Mouse (Mus musculus) erythroblast, adult 5-6 weeks (primary cell): Measurements from ENCODE around the gene Pax8. TPM values are rescaled to one million over a fixed set of nuclear protein-coding genes. Genes with fewer than 3 reads are reported as not detected.

Source experiments
- ATAC-seq: replicated peaks from 2 replicates; pipeline ENCODE4 v1.8.0; 2016; ENCODE audit warnings: moderate number of reproducible peaks, mild to moderate bottlenecking, moderate TSS enrichment, inconsistent platforms; ENCODE audit not compliant: poor library complexity, low FRiP score, severe bottlenecking
- total RNA-seq, 2 experiments: library from RNA; stranded (forward) in 1 of 2; stranded (reverse) in 1 of 2; fragments of 150-400 nt in 1 of 2; fragments of 200-764, 138-1000 nt in 1 of 2; gene quantifications; 2 replicates each; pipeline versions ENCODE4 v1.2.3 to v1.2.4; 2015 to 2017; ENCODE audit warnings: low replicate concordance in 2 of 2

Pax8 gene
- total RNA-seq, 2 experiments from 2014 or later, result 1.1 to 2.1 TPM

GRCm38 (mm10) chr2:24421211-24421863 lies 54.1 kb downstream of the Pax8 start:
- ATAC-seq, result no peak

GRCm38 (mm10) chr2:24417564-24417963 lies 57.8 kb downstream of the Pax8 start:
- ATAC-seq, result no peak

GRCm38 (mm10) chr2:24417106-24417505 lies 58.3 kb downstream of the Pax8 start:
- ATAC-seq, result no peak

- ATAC-seq, result no peak
Observed at GRCm38 (mm10) chr2:24416668-24417067, 58.7 kb downstream of the Pax8 start.

GRCm38 (mm10) chr2:24413677-24414076 lies 61.7 kb downstream of the Pax8 start:
- ATAC-seq, result no peak

GRCm38 (mm10) chr2:24413172-24413571 lies 62.2 kb downstream of the Pax8 start:
- ATAC-seq, result no peak

GRCm38 (mm10) chr2:24409166-24409565 lies 66.2 kb downstream of the Pax8 start:
- ATAC-seq, result peak; percentile 70; the same call in 1 of the 2 replicates

- ATAC-seq, result no peak
Observed at GRCm38 (mm10) chr2:24407701-24408485, 67.5 kb downstream of the Pax8 start.

- no peak for ATAC-seq
Observed at GRCm38 (mm10) chr2:24405345-24406012, 69.9 kb downstream of the Pax8 start.

- no peak for ATAC-seq
Observed at GRCm38 (mm10) chr2:24400711-24401110, 74.7 kb downstream of the Pax8 start.

GRCm38 (mm10) chr2:24397115-24397514 lies 78.3 kb downstream of the Pax8 start:
- ATAC-seq, result no peak

GRCm38 (mm10) chr2:24393251-24393650 lies 82.1 kb downstream of the Pax8 start:
- no peak for ATAC-seq

GRCm38 (mm10) chr2:24387361-24388283 lies 87.8 kb downstream of the Pax8 start:
- ATAC-seq, result no peak

GRCm38 (mm10) chr2:24386964-24387320 lies 88.5 kb downstream of the Pax8 start:
- 0 out of 2 replicates have a peak, but pooled peaks have one; percentile 47 for ATAC-seq

- ATAC-seq, result no peak
Observed at GRCm38 (mm10) chr2:24386158-24386963, 89.0 kb downstream of the Pax8 start.

GRCm38 (mm10) chr2:24385111-24385961 lies 90.1 kb downstream of the Pax8 start:
- peak; percentile 70 for ATAC-seq

- ATAC-seq, result no peak
Observed at GRCm38 (mm10) chr2:24384393-24384792, 91.0 kb downstream of the Pax8 start.

- no peak for ATAC-seq
Observed at GRCm38 (mm10) chr2:24383636-24384035, 91.8 kb downstream of the Pax8 start.
